Comparison of ENCODE assay signal across 9 mouse cellular contexts in genomic region chr9:43339614-43340020, GRCm38 (mm10). TPM values are rescaled to one million over a fixed set of nuclear protein-coding genes. Genes with fewer than 3 reads are reported as not detected.
DNase-seq lines count a peak whose midpoint lies in the region; ATAC-seq and TF ChIP-seq lines count a peak whose summit lies in the region.
"Had no signal": no experiment of that assay in that cellular context is flagged by ENCODE, and none has a peak within 500 bp of the region (broad histone marks: within the 10 kb centered on the region; RNA-seq: fewer than 3 reads in every experiment).

No protein-coding gene starts in this region.

- no peak overlapping the region for H3K27ac ChIP-seq in MEL (ENCODE audit: control insufficient read depth, low read depth, low read length)
- no peak overlapping the region for H3K27ac ChIP-seq in bone marrow, adult 2 months (ENCODE audit: control insufficient read depth, insufficient read depth, low read depth, low read length, poor library complexity)
- H3K27ac ChIP-seq in embryonic fibroblast, embryonic 13.5 days (ENCODE audit: insufficient read depth, low read length), result no peak overlapping the region
- H3K27ac ChIP-seq: limb, embryonic 15.5 days had no signal

- H3K4me3 ChIP-seq in MEL (ENCODE audit: control insufficient read depth in 1 of 2, insufficient read depth in 1 of 2, low read depth in 2 of 2, low read length in 2 of 2), result no peak overlapping the region
- H3K4me3 ChIP-seq in bone marrow, adult 2 months (replicated peaks; ENCODE audit: control insufficient read depth, low read depth, low read length), result no peak overlapping the region
- H3K4me3 ChIP-seq in embryonic fibroblast, embryonic 13.5 days (ENCODE audit: insufficient read depth, low read length), result no peak overlapping the region
- H3K4me3 ChIP-seq: limb, embryonic 15.5 days had no signal

- no peaks in the 10 kb centered on the region for H3K36me3 ChIP-seq in MEL (ENCODE audit: control insufficient read depth in 1 of 2, insufficient read depth in 2 of 2, low read length in 2 of 2)
- H3K36me3 ChIP-seq: limb, embryonic 15.5 days had no signal

- H3K79me2 ChIP-seq in MEL (ENCODE audit: control insufficient read depth, insufficient read depth, low read length, poor library complexity), result no peaks in the 10 kb centered on the region

- H3K4me1 ChIP-seq in MEL (ENCODE audit: control insufficient read depth in 1 of 2, insufficient read depth in 2 of 2, low read length in 2 of 2), result no peaks in the 10 kb centered on the region
- H3K4me1 ChIP-seq in bone marrow, adult 2 months (ENCODE audit: control insufficient read depth, insufficient read depth, low read length), result no peaks in the 10 kb centered on the region
- no peaks in the 10 kb centered on the region for H3K4me1 ChIP-seq in embryonic fibroblast, embryonic 13.5 days (ENCODE audit: control insufficient read depth, insufficient read depth, low read length)

- no peaks in the 10 kb centered on the region for H3K27me3 ChIP-seq in MEL (ENCODE audit: control insufficient read depth in 1 of 2, insufficient read depth in 2 of 2, low read length in 2 of 2)

- WGBS in bone marrow, adult 2 months, result 0% methylated on average over 2 of the region's 2 CpGs

- ATAC-seq in activated CD4-positive, CD25-positive, alpha-beta regulatory T cell, adult 4 months, result no peak

- DNase-seq in MEL (ENCODE audit: low read depth, low spot score), result peak; percentile 29
- DNase-seq in heart, postnatal 4 days, result peak; percentile 81
- peak; percentile 92 to 94 for DNase-seq in layer of hippocampus, postnatal 10 days (ENCODE audit: low spot score in 2 of 2)
- DNase-seq in lung, postnatal 4 days, result peak; percentile 30 to 66
- DNase-seq in right cerebral cortex, postnatal 25 days, result peak; percentile 74

- H3K9ac ChIP-seq in MEL (ENCODE audit: control insufficient read depth, low read depth, low read length, poor library complexity, severe bottlenecking), result no peak overlapping the region
- H3K9ac ChIP-seq: limb, embryonic 15.5 days had no signal

- no peaks in the 10 kb centered on the region for H3K9me3 ChIP-seq in MEL (replicated peaks; ENCODE audit: insufficient read depth, low read length)
- H3K9me3 ChIP-seq: limb, embryonic 15.5 days had no signal

- no peak for TF ChIP-seq POLR2A in MEL (IDR thresholded peaks at IDR 0.05; ENCODE audit: control insufficient read depth in 1 of 2, insufficient read depth in 1 of 2, low read depth in 1 of 2, low read length in 2 of 2, poor library complexity in 1 of 2)
- TF ChIP-seq POLR2A in bone marrow, adult 2 months (IDR thresholded peaks at IDR 0.05; ENCODE audit: borderline replicate concordance, control insufficient read depth, low read depth, low read length), result no peak
- TF ChIP-seq POLR2A in embryonic fibroblast, embryonic 13.5 days (IDR thresholded peaks at IDR 0.05; ENCODE audit: low read depth, low read length), result no peak

- peak in 2 of 3 experiments; percentile 64 to 70; a peak in 5 of 6 replicates for TF ChIP-seq CTCF in MEL (IDR thresholded peaks at IDR 0.05 in 2 of 3, conservative IDR thresholded peaks at IDR 0.05 in 1 of 3; ENCODE audit: control insufficient read depth in 1 of 3, insufficient read depth in 1 of 3, low read depth in 2 of 3, low read length in 3 of 3, poor library complexity in 1 of 3, severe bottlenecking in 1 of 3)
- TF ChIP-seq CTCF in bone marrow, adult 2 months (IDR thresholded peaks at IDR 0.05; ENCODE audit: control insufficient read depth, insufficient read depth, low read length), result peak; percentile 63
- TF ChIP-seq CTCF in embryonic fibroblast, embryonic 13.5 days (IDR thresholded peaks at IDR 0.05; ENCODE audit: borderline replicate concordance, insufficient read depth, low read length), result peak; percentile 59

- no peak for TF ChIP-seq EP300 in MEL (IDR thresholded peaks at IDR 0.05; ENCODE audit: low read depth in 1 of 2, low read length in 2 of 2)

- peak; percentile 67 for TF ChIP-seq RAD21 in MEL (IDR thresholded peaks at IDR 0.05; ENCODE audit: low read depth, low read length)

TF ChIP-seq in MEL, 35 proteins besides CTCF, POLR2A, EP300 and RAD21:
- no peak for TF ChIP-seq SIN3A (IDR thresholded peaks at IDR 0.05; ENCODE audit: low read length)
- TF ChIP-seq ZNF384 (IDR thresholded peaks at IDR 0.05; ENCODE audit: low read depth, low read length), result no peak
- TF ChIP-seq USF1 (IDR thresholded peaks at IDR 0.05; ENCODE audit: low read depth, low read length), result no peak
- peak; percentile 64 for TF ChIP-seq SMC3 (IDR thresholded peaks at IDR 0.05; ENCODE audit: low read depth, low read length)
- TF ChIP-seq ZC3H11A (IDR thresholded peaks at IDR 0.05; ENCODE audit: low read depth, low read length), result peak; percentile 59
- TF ChIP-seq USF2 (IDR thresholded peaks at IDR 0.05; ENCODE audit: borderline replicate concordance in 1 of 2, insufficient read depth in 1 of 2, low read depth in 1 of 2, low read length in 2 of 2), result no peak

RNA-seq across cellular contexts. Expression of gene Trim29, which starts 29.0 kb away (rescaled TPM):
- not detected in 2 replicates for total RNA-seq in MEL (2012; rRNA removed)
- not detected for polyA plus RNA-seq in MEL (2012; ENCODE audit: insufficient read depth in 1 of 2, insufficient read length in 2 of 2, low read depth in 1 of 2, low replicate concordance in 2 of 2, missing spikeins in 1 of 2)
- polyA plus RNA-seq in bone marrow, adult 2 months (2011; ENCODE audit: insufficient read depth, insufficient read length, low replicate concordance, missing spikeins), result not detected in 2 replicates
- polyA plus RNA-seq in embryonic fibroblast, embryonic 13.5 days (2011; ENCODE audit: insufficient read length, low read depth, missing spikeins), result not detected in 2 replicates
- total RNA-seq in heart, postnatal 4 days (2021), result under 1 TPM in 1 of 2 experiments, not detected in 1; 0.19 TPM
- total RNA-seq in layer of hippocampus, postnatal 10 days (2021), result under 1 TPM; 0.25 to 0.83 TPM
- polyA plus RNA-seq in activated CD4-positive, CD25-positive, alpha-beta regulatory T cell, adult 4 months (2017; shearing (Covaris generic)), result not detected

Comparison
In these comparisons a context has a peak if more than half of its experiments do, and no peak if none do; other contexts are left out.
1. DNase-seq: peak in every context shown above with its lines; median percentile 93 in layer of hippocampus, postnatal 10 days; 81 in heart, postnatal 4 days; 74 in right cerebral cortex, postnatal 25 days; 48 in lung, postnatal 4 days; 29 in MEL.